Mouse (Mus musculus) left cerebral cortex, postnatal 10 days (tissue): ENCODE data around the gene Lix1l. TPM values are rescaled to one million over a fixed set of nuclear protein-coding genes. Genes with fewer than 3 reads are reported as not detected.
"Not testable (repeated sequence)": the region's sequence is repeated elsewhere in the genome, so short reads cannot be mapped to it uniquely, and the experiment has no call there.

Source experiments
- DNase-seq, 2 experiments: peaks; one replicate each; pipeline ENCODE4 v3.0.0; 2021 to 2022; ENCODE audit warnings: low spot score in 2 of 2, mixed read lengths in 1 of 2; ENCODE audit errors: extremely low spot score in 1 of 2
- intact Hi-C: fragments of 180-260 bp; cut with DNase I; formaldehyde crosslinking; loops from one replicate; pipeline ENCODE4 v1.15.1; 2025
- total RNA-seq, 2 experiments: library from RNA; stranded (reverse); gene quantifications; 2 replicates each; pipeline ENCODE4 v1.2.3; 2021

Gene Lix1l
- total RNA-seq, 2 experiments from 2014 or later, result 26.5 to 27.1 TPM

GRCm38 (mm10) chr3:96601251-96601787, 370 bp downstream of the Lix1l start:
- peak in 1 of 2 experiments; percentile 83 for DNase-seq
- intact Hi-C loops, result no loop called here

GRCm38 (mm10) chr3:96601941-96602703, 1.2 kb downstream of the Lix1l start:
- no peak for DNase-seq
- intact Hi-C loops, result no loop called here

DNA sequence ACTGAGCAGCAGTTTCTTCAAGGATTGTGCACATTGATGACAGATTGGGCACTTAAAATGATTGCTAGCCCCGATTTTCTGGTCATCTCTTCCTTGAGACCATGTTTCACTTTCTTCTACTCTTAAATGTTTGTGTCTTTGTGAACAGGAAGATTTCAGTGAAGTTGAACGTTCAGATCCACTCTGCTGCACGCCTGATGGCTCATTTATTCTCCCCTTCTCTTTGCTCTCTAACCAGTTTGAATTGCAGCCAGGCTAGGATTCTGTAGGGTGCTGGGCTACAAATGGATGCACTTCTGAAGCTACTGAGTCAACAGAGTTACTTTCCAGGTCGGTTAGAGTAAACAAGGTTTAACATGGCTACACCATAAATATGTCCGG, 1.7 kb downstream of the Lix1l start:
- no peak for DNase-seq
- intact Hi-C loops, result no loop called here

GRCm38 (mm10) chr3:96603311-96603710, 2.4 kb downstream of the Lix1l start:
- intact Hi-C loops, result no loop called here
- no peak for DNase-seq

DNA sequence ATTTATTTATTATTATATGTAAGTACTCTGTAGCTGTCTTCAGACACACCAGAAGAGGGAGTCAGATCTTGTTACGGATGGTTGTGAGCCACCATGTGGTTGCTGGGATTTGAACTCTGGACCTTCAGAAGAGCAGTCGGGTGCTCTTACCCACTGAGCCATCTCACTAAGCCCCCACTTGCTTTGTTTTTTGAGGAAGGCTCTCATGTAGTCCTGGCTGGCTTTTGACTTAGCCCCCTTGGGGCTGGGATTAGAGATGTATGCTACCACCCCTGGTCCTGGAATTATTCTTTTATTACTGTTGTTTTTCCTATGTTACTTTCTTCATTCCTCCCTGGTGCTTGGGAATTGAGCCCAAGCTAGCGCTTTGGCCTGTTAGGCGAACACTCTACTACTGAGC, 5.1 kb downstream of the Lix1l start:
- DNase-seq, intact Hi-C loops: not testable (repeated sequence)

GRCm38 (mm10) chr3:96606618-96607017, 5.7 kb downstream of the Lix1l start:
- intact Hi-C loops, result no loop called here
- DNase-seq, result no peak

- DNase-seq, result no peak
- intact Hi-C loops, result no loop called here
These were observed 17.0 kb downstream of the Lix1l start for GRCm38 (mm10) chr3:96617941-96618340.

DNA sequence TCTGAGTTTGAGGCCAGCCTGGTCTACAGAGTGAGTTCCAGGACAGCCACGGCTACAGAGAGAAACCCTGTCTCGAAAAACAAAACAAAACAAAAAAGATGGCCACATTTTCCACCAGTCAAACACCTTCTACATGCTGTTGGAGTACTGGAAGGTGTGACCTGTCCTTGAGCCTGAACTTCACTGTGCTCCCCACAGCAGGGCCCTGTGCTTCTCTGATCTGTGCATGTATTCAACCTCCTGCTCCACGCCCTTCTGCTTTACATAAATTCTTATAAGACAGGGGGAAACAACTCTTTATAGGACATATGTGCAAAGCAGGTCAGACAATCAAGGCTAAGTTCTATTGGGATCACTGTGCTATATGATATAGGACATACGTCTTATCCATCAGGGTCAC, 22.3 kb downstream of the Lix1l start:
- intact Hi-C loops, result no loop called here
- no peak for DNase-seq

- DNase-seq, result peak; percentile 97
- intact Hi-C loops, result no loop called here
These were observed 29.0 kb downstream of the Lix1l start, which contains the start of gene Rbm8a for GRCm38 (mm10) chr3:96629729-96630600. TSS of gene Rbm8a (plus strand) at chr3:96629933.

GRCm38 (mm10) chr3:96632058-96632457, 31.1 kb downstream of the Lix1l start:
- intact Hi-C loops, result no loop called here
- DNase-seq, result no peak

DNA sequence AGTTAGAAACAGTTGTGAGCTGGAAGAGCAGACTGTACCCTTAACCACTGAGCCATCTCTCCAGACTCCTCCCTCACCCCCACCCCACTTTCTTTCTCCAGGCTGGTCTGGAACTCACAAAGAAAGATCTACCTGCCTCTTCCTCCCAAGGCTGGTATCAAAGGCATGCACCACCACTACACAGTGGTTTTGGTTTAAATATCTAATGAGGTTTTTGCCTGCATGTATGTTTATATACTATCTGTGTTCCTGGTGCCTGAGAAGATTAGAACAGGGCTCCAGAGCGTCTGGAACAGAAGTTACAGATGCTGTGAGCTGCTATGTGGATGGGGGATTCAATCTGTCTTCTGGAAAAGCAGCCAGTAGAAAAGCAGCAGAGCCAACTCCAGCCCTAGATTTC, 33.1 kb downstream of the Lix1l start:
- no peak for DNase-seq
- intact Hi-C loops, result no loop called here

DNA sequence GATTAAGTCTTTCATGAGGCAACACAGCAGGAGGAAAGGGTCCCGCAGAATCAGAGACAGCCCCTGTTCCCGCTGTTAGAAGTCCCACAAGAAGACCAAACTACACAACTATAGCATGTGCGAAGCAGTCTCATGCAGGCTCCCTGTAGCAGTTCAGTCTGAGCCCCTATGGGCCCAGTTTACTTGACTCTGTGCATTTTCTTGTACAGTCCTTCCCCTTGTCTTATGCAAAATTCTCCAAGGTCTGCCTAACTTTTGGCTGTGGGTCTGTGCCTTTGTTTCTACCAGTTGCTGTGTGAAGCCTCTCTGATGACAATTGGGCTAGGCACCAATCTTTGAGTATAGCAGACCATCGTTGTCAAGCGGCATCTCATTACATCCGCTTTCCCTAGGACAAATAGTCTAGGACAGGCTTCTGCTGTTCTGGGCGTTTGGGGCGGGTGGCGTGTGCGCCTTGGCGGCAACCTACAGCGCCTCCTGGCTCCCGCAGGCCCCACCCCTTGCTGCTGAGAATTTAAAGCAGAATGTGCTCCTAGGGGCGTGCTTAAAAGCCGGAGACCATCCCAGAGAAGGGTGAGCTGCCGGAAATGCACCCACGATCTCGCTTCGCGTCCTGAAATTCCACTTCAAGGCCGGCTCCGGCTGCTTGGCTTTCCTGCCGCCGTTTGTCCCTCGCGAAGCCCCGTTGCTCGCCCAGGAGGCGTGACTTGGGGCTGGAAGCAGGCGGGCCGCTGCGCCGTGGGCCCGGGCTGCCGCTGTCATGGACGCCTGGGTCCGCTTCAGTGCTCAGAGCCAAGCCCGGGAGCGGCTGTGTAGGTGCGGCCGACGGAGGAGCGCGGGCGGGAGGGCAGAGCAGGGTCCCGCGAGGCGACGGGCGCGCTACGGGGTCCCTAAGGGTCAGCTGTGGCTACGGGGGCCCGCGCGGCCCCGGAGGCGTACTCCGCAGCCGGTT, 34.3 kb downstream of the Lix1l start, which contains the start of the genes Pex11b and Gm42957:
Gene Pex11b (plus strand): TSS at position 449 of the 952 bp plus-strand sequence.
Gene Gm42957 (plus strand): TSS at position 547 of the 952 bp plus-strand sequence.
- peak; percentile 76 to 93 for DNase-seq
- intact Hi-C loops, result loop anchor here (5.0 kb wide), 1 partner anchor 83 kb away; no protein-coding TSS in a partner anchor

DNA sequence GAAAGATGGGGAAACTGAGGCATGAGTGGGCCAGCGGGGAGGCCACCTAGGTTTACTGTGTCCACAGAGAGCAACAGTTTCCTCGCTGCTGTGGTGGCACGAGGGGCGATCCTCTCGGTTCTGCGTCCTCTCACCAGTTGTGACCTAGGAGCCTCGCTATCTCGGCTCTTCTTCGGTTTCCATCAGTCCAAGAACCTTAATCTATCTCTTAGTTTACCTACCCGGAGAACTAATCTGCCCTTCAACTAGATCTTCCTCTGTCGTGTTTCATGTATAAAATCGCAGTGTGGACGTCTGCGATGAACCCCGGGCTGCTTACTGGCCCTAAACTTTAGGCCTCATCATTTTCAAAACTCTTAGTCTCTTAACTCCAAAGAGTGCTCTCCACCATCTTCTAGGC, 35.0 kb downstream of the Lix1l start:
- intact Hi-C loops, result loop anchor here (5.0 kb wide), 1 partner anchor 84 kb away; no protein-coding TSS in a partner anchor
- no peak for DNase-seq

GRCm38 (mm10) chr3:96636448-96636847, 35.5 kb downstream of the Lix1l start:
- DNase-seq, result peak in 1 of 2 experiments; percentile 30
- intact Hi-C loops, result loop anchor here (5.0 kb wide), 1 partner anchor 84 kb away; no protein-coding TSS in a partner anchor

- peak in 1 of 2 experiments; percentile 52 for DNase-seq
- intact Hi-C loops, result loop anchor here (5.0 kb wide), 1 partner anchor 87 kb away; no protein-coding TSS in a partner anchor
These were observed 38.3 kb downstream of the Lix1l start for GRCm38 (mm10) chr3:96639219-96639618.

DNA sequence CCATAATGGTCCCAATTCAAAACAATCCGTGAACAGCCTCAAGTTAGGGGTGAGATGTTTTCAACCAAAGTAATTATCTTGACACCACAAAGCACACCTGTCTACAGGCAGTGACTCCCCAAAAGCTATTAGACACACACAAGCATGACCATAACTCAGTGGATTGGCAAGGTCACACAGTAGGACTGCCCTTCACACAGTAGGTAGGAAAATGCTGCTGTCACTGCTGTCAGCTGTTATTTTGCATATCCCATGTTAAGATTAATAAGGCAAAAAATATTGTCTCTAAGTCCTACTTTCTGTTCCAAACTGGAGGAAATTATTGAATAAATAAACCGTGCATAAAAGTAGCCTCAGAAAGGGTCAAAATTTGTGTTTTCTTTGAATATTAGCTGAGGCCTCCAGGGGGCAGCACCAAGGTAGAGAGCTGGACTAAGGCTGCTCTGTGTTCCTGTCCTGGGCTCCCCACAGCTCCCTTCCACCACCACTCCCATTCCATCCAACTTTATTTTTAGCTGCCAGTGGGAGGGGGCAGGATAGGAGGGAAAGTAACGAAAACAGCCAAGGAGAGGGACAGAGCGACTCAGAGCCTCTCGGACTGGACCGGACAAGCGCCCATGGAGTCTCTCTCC, 44.2 kb downstream of the Lix1l start, which contains the start of gene Itga10:
Gene Itga10 (plus strand): TSS at position 567 of the 632 bp plus-strand sequence.
- DNase-seq, result peak in 1 of 2 experiments; percentile 58
- intact Hi-C loops, result no loop called here

GRCm38 (mm10) chr3:96647365-96647764, 46.4 kb downstream of the Lix1l start:
- no peak for DNase-seq
- intact Hi-C loops, result no loop called here

DNA sequence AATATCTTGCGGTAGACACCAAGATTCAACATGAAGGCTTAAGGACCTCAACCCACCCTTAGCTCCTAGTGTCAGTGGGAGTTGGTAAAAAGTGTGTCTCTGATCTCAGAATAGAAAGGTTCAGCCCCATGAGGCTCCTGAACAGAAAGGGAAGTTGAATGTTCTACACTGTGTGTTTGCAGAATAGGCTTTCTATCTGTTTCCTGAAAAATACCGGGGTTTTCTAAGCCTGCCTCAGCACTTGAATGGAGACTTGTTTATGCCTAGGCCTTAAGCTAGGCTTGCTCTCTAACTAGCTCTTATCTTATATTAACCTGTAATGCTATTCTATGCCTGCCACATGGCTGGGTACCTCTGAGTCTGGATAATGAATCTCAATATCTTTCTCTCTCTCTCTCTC, 60.0 kb downstream of the Lix1l start:
- intact Hi-C loops, result no loop called here
- DNase-seq, result no peak
